Mouse (Mus musculus) thymus, postnatal 25 days (tissue): Measurements from ENCODE around the gene Tbc1d10b.
A peak's percentile ranks its signal among the peaks of the same experiment; 100 is the strongest.
"Not testable (repeated sequence)": the region's sequence is repeated elsewhere in the genome, so short reads cannot be mapped to it uniquely, and the experiment has no call there.

Experiments
- DNase-seq: peaks from one replicate; pipeline ENCODE4 v3.0.0; 2022

Gene Tbc1d10b

DNA sequence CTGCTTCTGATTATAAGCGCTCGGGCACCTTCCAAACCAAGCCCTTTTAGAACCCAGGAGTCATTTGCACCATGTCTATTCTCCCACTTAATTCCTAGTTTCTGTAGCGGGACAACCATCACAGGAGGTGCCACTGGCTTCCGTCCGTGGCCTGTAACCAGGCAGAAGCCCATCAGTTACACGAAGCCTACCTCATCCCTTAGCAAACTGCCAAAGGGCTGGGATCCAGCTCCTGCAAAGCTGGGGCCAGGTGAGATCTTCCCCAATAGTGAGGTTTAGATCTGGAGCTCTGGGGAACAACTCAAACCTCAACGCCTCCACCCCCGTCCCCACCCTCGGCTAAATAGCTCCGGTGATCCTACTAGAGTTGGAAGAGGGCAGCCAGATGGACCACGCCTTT lies 11.8 kb downstream of the Tbc1d10b start:
- no peak for DNase-seq

DNA sequence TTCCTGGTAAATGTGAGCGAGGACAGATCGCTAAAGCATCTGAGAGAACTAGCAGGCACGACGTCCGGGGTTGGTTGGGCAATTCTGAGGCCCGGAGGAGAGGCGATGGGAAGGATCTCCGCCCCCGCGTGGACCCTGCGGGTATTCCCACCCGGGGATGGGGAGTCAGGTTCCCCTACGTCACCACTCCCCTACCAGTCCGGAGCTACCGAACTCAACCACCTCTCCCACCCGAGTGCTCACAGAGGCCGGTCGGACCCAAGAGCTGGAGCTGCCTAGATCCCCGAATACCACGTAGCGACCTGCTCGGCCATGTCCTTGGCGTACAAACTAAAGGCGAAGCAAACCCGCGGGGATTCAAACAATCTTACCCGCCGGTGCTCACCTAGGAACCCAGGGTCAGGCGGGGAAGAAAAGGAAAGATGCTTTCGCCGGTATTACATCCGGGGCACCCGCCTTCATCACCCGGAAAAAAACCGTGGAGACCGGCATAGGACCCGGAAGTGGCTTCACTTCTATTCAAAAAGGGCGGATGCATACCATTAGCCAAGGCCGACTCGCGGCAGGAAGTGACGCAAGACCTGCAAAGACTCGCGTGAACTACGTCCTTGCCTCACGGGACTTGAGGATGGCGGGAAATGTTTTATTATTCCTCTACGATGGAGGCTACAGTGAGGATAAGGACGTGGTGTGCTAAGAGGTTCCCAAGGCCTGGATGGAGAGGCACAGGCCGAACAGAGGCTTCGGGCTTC lies 12.5 kb downstream of the Tbc1d10b start, which contains the start of gene Cd2bp2:
Gene Cd2bp2 (minus strand): TSS at position 507 of the 752 bp plus-strand sequence.
- DNase-seq: peak; percentile 93

DNA sequence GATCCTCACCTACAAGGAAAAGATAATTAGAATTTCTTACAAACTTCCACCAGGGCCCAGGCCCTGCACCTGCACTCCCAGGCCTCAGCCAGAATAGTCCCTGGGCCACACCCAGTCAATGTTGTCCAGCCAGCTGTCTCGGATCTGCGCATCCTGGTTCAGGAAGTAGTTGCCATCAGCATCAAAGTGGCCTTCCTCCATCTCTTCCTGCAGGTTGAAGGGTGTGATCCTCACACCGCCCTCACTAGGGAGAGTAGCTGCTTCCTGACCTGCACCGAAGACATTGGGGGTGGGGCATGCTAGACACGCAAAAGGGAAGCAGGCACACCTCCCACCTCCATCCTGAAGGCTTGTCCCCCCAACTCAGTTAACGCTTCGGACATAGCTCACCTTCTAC lies 13.6 kb downstream of the Tbc1d10b start:
- no peak for DNase-seq

DNA sequence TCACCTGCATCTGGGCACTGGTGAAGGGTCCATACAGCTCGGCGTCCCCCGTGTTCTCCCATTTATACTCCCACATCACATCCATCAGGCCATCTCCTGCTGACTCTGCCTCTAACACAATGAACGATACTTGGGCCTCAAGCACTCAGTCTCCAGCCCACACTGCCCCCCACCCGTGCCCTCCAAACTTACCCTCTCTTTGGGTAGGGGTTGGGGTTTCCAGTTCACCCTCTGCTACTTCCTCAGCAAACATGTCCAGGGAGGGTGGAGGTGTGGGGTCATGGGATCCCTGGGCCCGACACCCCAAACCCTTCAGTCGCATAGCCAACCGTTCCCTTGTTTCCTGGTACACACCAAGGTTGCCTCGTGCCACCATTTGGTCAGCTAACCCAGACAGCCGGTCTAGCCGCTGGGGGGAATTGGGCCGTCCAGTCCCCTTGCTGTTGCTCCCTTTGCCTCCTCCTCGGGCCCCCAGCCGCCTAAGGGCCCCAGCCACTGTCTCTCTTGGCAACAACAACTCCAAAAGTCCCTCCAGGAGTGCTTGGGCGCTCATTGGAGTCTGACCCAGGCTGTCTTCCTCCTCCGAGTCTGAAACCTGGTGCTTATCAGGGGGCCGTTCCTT lies 14.1 kb downstream of the Tbc1d10b start:
- no peak for DNase-seq

DNA sequence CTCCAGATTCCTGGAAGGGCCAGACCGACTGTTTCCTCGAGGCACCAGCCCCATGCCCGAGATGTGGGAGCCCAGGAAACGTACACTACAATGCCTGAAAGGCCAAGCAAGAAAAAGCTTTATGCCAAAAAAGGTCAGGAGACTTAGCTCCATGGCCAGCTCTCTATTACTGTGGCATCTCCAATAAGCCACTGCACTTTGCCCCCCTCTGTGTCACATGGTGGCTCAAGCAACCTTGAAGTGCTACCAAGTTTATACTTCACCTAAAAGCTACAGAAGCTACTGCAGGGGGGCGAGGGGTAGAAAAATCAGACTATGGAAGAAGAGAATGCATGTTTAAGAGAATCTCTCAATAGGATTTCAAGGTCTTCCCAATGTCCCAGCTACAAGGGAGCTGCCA lies 15.3 kb downstream of the Tbc1d10b start:
- DNase-seq: no peak

DNA sequence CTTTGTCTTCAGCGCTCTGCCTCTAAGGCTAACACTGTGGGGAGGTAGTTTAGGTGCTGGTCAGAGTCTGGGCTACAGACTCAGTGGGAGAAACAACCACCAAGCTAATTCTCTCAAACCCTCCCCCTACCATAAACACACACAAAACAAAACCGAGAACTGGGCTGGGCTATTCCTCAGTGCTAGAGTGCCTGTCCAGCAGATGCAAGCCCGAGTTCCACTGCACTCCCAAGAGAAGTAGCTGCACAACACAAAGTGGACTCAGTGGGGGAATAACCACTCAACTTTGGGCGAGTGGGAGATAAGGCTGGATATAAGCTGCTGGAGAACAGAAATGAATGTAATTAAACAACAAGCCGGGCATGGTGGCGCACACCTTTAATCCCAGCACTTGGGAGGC lies 17.6 kb downstream of the Tbc1d10b start:
- DNase-seq: no peak

DNA sequence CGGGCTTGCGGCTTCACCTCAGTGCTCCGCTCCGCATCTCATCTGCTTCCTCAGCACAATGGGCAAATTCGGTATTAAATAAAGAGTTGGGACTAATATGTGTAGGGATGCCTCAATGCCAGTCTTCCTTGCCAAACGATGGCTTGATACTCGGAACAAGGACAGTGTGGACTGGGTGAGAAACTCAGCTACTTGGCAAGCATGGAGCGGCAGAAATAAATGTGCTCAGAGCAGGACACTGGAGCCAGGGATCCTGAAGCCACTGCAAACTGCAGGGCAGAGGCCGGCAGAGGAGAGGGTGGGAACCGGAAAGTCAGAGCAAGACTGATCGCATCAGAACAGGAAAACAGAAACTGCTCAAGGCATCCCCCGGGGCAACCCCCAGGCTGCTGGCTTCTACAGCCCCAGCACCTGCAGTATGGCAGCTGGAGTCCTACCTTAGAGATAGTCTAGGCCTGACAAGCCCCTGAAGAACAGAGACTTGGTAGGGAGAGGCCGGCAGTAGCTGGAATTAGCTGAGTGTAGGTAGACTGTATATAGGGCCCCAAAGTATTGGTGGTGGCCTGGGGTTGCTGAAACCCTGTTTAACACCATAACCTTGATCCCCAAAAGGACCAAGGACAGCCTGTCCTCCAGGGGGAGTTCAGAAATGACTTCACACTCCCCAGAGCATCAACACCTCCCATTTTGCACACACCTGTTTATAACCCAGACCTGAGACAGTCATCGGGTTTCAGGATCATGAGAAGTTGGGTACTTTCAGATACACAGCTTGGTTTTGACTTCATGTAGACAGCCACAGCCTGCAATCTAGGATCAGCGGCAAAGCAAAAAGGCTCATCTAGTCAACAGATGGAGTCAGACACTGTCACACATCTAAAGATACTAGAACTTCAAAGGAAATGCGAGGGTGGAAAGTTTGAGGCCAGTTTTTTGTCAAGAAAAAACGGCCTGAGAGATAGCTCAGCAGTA lies 19.7 kb downstream of the Tbc1d10b start:
- peak; percentile 66 for DNase-seq

DNA sequence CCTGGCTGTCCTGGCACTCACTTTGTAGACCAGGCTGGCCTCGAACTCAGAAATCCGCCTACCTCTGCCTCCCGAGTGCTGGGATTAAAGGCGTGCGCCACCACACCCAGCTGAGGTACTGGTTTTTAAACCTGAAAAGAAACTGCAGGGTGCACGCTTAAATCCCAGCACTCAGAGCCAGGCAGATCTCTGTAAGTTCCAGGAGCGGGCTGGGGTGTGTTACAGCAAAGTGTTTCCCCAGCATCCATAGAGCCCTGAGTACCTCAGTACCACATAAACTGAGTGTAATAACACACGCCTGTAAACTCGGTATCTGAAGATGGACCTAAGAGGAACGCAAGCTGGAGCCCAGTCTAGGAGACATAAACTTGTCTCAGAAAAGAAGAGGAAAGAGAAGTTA lies 20.9 kb downstream of the Tbc1d10b start:
- DNase-seq: no peak

DNA sequence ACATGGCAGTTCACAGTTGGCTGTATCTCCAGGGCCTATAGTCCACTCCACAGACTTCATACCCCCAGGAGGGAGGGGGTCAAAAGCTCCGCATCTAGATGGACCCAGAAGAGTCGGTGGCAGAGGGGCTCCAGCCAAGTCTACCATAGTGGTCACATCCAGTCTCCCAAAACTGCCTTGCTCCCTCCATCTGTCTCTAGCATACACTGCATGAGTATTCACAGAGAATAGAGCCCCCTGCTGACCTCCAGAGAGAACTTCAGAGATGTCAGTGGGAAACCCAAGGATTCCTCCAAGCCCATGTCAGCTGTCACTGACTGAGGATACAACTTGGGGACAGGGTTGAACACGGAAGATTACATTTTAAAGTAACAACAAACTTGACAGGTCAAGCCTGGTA lies 22.7 kb downstream of the Tbc1d10b start:
- peak; percentile 37 for DNase-seq

DNA sequence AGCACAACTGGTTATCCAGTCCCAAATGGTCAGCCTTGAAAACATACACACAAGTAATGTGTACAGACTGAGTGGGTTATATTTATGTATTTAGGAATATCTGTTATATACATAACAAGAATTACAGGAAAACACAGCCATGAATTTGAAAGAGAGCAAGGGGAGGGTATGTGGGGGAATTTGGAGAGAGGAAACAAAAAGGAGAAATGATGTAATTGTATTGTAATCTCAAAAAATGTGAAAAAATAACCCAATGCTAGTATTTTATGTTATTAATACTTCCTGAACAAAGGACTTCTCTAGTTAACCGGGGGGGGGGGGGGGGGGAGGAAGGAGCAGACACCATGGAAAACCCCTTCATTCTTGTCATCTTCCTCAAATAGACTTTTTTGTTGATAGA lies 23.5 kb downstream of the Tbc1d10b start:
- no peak for DNase-seq

DNA sequence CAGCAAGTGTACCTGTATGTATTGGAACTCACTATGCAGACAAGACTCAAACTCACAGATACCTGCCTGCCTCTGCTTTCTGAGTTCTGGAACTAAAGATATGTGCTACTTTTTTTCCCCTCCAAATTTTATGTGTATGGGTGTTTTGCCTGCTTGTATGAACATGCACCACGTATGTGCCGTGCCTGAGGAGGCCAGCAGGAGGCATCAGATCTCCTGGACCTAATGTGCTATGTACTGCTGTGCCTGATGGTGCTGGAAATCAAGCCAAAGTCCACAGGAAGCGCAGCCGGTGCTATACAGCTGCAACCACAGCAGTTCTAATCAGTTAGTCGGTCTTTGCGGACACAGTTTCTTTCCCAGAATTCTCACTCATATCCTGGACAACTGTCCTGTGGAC lies 24.4 kb downstream of the Tbc1d10b start:
- DNase-seq: peak; percentile 47

DNA sequence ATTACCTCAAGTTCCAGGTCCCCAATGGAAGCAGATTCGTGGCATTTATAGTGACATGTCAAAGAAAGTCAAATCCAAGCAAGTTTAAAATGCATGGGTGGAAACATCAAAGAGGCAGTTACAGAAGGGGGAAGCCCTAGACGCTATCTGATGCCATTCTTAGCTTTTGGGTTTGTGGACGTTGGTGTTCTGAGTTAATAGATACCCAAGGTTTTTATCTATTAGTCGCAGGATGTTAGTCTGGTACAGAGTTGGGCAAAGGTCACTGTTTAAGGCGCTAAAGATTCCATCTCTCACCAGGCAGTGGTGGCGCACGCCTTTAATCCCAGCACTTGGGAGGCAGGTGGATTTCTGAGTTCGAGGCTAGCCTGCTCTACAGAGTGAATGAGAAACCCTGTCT lies 24.9 kb downstream of the Tbc1d10b start:
- DNase-seq: no peak

DNA sequence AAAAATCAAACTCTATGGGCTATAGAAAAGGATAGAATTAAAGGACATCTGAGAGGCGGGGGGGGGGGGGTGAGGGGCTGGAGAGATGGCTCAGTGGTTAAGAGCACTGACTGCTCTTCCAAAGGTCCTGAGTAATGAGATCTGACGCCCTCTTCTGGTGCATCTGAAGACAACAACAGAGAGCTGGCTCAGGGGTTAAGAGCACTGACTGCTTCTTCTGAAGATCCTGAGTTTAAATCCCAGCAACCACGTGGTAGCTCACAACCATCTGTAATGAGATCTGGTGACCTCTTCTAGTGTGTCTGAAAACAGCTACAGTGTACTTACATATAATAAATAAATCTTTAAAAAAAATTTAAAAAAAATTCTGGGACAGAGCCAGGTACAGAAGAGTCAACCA lies 26.5 kb downstream of the Tbc1d10b start:
- DNase-seq: not testable (repeated sequence)

DNA sequence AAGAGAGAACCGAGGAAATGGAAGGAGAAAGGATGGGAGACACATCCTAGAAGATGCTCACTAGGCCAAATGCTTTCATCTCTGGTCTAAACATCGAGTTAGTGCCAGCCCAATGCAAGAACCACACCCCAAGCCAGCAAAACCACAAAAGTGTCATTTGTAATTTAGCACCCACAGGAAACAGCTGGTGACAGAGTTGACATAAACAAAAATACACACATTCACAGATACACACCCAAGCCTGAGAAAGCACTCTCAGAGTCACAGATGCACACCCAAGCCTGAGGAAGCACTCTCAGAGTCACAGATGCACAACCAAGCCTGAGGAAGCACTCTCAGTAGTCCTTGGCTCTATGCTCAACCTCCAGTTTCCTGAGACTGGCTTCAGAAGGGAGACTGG lies 27.5 kb downstream of the Tbc1d10b start:
- no peak for DNase-seq

DNA sequence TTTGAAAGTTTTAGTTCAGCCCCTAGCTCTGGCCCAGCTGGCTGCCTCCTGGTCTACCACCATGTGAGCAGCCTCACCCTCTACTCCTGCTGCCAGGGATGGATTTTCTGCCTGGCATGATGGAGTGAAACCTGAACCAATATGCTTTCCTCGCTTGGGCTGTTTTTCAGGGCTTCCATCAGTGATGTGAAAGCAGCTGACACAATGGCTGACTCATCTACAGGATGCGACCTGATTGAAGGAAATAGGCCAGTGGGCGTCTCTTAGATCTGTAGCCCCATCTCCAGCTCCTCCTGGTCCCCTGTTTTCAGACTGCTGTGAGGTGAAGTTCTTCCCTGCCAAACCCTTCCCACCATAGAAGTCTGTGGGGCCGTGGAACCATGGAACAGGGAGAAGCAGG lies 31.3 kb downstream of the Tbc1d10b start:
- DNase-seq: no peak

DNA sequence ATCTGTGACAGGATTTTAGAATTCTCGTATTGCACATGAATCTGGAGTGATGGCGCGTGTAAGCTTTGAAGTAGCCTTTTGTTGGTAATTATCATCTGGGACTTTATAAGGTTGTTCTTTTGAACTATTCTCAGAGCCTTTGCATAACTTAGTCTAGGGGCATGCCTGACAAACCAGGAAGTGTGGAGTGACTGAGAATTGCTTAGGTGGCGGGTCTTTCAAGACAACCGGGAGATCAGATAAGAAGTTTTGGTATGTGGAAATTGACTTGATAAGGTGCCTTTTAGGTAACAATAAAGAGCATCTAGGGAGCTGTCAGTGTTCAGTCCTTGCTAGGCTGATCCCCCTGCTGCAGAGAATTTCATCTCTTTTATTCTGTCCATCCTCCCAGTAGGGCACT lies 41.8 kb downstream of the Tbc1d10b start:
- no peak for DNase-seq

DNA sequence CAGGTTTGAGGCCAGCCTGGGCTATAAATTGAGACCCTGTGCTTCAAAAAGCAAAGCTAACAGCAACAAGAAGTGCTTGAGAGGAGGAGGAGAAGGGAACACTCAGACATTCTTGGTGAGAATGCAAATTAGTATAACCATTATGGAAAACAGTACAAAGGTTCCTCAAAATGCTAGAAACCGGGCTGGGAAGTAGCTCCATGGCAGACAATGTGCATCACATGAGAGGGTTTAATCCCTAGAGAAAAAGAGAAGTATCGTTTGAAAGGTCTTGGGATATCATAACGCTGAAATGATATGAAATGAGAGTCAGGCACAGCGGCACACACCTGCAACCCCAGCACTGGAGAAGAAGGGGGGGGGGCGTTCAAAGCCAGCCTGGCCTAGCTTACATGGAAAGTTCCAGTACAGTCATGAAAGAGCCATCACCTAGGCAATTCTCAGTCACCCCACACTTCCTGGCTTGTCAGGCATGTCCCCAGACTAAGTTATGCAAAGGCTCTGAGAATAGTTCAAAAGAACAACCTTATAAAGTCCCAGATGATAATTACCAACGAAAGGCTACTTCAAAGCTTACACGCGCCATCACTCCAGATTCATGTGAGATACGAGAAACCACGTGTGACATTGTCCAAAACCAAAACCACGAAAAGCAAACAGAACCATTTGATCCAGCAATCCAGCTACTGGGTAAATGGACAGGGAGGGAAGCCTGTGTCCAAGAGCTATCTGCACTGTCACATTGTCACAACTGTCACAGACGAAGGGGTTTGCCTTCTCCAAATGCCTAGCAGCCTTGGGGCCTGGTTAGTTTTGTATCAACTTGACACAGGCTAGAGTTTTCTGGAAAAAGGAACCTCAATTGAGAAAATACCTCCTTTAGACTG lies 42.4 kb downstream of the Tbc1d10b start:
- DNase-seq: no peak

DNA sequence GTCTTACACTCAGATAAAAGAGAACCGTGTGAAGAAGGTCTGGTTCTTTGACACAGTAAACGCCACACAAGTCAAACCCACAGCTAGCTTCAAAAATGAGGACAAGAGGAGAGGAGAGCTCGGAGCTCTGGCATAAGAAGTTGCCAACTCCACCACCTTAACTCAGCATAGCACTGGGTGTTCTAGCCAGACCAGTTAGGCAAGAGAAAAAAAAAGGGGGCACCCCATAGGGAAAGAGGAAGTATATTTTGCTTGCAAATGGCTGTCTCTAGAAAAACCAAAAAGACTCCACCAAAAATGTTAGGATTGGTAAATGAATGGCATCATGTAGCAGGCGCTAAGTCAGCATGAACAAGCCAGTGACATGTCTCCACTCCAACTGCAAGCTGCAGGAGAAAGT lies 44.3 kb downstream of the Tbc1d10b start:
- no peak for DNase-seq

DNA sequence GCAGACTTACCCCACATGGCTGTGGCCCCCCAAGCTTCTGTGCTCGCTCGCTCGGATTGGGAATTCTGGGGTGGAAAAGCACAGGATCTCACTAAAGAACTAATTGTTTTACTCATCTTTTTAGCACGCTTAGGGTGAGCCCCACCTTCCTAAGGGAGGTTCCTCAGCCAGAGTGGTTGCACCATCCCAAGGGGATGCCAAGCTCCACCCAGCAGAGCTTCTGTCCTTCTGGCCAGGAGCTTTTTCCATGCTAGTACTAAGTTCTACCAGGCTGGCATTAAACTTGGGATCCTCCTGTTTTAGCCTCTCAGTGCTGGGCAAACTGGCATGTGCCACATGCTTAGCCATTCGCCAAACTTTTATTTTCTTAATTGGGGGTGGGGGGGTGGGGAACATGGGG lies 45.7 kb downstream of the Tbc1d10b start:
- DNase-seq: no peak

DNA sequence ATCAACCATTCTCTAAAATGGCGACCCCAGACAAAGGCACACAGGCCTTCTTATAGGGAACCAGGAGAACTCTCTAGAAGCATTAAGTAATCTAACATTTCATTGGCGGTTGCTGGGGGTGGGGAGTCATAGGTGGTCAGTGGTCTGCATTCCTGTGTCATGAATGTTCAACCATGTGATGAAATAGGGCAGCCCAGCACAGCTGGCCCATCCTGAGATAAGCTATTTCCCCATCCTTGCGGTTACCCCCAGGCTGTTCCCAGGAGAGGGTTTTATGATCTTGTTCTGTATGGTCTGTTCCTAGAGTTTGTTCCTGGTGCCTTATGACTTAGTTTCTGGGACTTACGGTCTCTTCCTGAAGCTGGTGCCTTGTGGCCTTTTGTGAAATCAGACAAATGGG lies 50.7 kb downstream of the Tbc1d10b start:
- no peak for DNase-seq

DNA sequence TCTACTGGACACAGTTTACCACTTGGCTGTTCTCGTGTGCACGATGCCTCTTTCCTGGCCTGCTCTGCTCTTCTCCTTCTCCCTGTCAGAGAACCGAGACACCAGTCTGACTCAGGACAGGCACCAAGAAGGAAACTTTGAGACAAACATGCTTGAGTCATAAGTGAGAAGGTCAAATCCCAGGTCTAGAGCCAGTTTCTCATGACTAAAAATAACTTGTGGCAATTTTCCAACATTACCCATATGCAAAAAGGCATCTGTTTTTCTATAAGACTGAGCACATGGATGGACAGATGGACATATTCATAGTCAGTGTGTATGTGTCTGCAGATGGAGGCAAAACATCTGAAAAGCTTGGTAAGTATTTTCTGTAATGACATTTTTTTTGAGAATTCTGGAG lies 54.8 kb downstream of the Tbc1d10b start:
- DNase-seq: no peak

DNA sequence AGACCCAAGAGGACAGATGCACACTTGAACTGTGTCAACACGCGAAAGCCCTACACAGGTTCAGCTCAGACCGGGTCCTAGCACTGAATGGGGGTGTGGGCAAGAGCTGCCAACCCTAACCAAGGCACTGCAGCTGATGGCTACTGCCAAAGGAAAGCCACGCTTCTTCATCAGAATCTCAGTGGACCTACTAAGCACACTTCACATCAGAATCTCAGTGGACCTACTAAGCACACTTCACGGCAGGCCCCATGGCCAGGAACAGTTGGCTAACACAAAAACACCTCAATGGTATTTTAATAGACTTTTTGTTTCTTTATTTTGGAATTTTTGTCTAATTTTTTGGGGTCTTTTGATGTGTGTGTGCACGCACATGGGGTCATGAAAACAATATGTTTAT lies 55.8 kb downstream of the Tbc1d10b start:
- no peak for DNase-seq

DNA sequence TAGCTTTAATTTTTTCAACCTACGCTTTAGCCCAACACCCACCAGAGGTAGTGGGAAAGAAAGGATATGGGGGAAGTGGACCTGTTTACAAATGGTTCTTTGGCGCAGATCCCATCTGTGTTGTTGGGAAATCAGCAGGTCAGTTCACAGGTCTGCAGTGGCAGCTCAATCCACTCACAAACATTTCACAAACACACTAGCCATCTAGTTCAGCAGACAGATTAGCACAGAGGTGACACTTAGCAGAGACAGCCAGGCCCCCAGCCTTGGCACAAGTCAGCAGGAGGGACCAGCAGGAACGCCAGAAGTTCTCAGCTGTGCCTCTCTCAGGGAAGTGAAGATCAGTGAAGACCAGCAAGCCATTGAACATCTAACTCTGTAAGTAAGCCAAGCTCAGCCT lies 60.4 kb downstream of the Tbc1d10b start:
- no peak for DNase-seq
